32 mouse cellular contexts compared by ENCODE assay signal in the genomic region with DNA sequence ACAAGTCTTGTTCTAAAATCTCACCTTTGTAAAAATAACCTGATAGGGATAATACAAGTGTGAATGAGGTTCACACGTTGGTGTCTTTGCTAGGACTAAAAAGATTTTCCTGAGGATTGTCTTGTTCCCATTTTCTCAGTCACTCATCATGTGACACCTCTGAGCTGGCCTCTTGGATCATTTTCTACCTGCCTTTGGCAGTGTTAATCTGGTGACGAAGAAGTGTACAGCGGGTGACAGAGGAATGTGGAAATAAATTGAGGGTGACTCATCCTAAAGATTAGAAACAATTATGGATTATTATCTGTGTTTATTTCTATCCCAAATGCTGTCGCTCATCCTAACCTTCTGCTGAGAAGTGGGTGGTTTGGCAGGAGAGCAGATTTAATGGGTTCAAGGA. TPM values are rescaled to one million over a fixed set of nuclear protein-coding genes. Genes with fewer than 3 reads are reported as not detected.
A peak's percentile ranks its signal among the peaks of the same experiment; 100 is the strongest.
DNase-seq lines count a peak whose midpoint lies in the region; ATAC-seq lines count a peak whose summit lies in the region.
"Had no signal": no experiment of that assay in that cellular context is flagged by ENCODE, and none has a peak within 500 bp of the region (broad histone marks: within the 10 kb centered on the region; RNA-seq: fewer than 3 reads in every experiment).

No protein-coding gene starts in this region.

- no peak overlapping the region for H3K4me2 ChIP-seq in heart, embryonic 11.5 days
- no peak overlapping the region for H3K4me2 ChIP-seq in liver, embryonic 12.5 days
- H3K4me2 ChIP-seq in liver, embryonic 11.5 days, result no peak overlapping the region
- H3K4me2 ChIP-seq in hindbrain, embryonic 13.5 days, result no peak overlapping the region
- H3K4me2 ChIP-seq: embryonic facial prominence, embryonic 13.5 days; forebrain, embryonic 12.5 days; forebrain, embryonic 15.5 days; heart, embryonic 15.5 days; hindbrain, embryonic 14.5 days had no signal

- no peak overlapping the region for H3K9ac ChIP-seq in heart, embryonic 11.5 days (ENCODE audit: low read depth, low read length)
- H3K9ac ChIP-seq in liver, embryonic 12.5 days, result no peak overlapping the region
- no peak overlapping the region for H3K9ac ChIP-seq in liver, embryonic 11.5 days (ENCODE audit: low read depth, low read length)
- no peak overlapping the region for H3K9ac ChIP-seq in hindbrain, embryonic 13.5 days
- H3K9ac ChIP-seq: embryonic facial prominence, embryonic 13.5 days; forebrain, embryonic 12.5 days; forebrain, embryonic 15.5 days; heart, embryonic 15.5 days; hindbrain, embryonic 14.5 days had no signal

- H3K4me1 ChIP-seq in heart, embryonic 11.5 days (ENCODE audit: control insufficient read depth, insufficient read depth, low read length), result no peaks in the 10 kb centered on the region
- H3K4me1 ChIP-seq in liver, embryonic 12.5 days, result peaks cover 19% of the 10 kb centered on the region
- peaks cover 3% of the 10 kb centered on the region for H3K4me1 ChIP-seq in liver, embryonic 11.5 days (replicated peaks; ENCODE audit: control insufficient read depth, insufficient read depth, low read length)
- H3K4me1 ChIP-seq in hindbrain, embryonic 13.5 days (replicated peaks), result no peaks in the 10 kb centered on the region
- H3K4me1 ChIP-seq: embryonic facial prominence, embryonic 10.5 days; embryonic facial prominence, embryonic 13.5 days; forebrain, embryonic 12.5 days; forebrain, embryonic 15.5 days; heart, embryonic 15.5 days; hindbrain, embryonic 10.5 days had no signal

- 64% methylated on average over 4 of the region's 4 CpGs for WGBS in heart, embryonic 11.5 days (ENCODE audit: insufficient replicate concordance)
- 75% methylated on average over 4 of the region's 4 CpGs for WGBS in liver, embryonic 12.5 days (ENCODE audit: insufficient replicate concordance)
- 66% methylated on average over 4 of the region's 4 CpGs for WGBS in liver, embryonic 11.5 days
- WGBS in hindbrain, embryonic 13.5 days, result 84% methylated on average over 4 of the region's 4 CpGs

- no peaks in the 10 kb centered on the region for H3K9me3 ChIP-seq in heart, embryonic 11.5 days (replicated peaks; ENCODE audit: control insufficient read depth, low read length)
- no peaks in the 10 kb centered on the region for H3K9me3 ChIP-seq in liver, embryonic 12.5 days (replicated peaks)
- H3K9me3 ChIP-seq in liver, embryonic 11.5 days (ENCODE audit: control insufficient read depth, low read length), result no peaks in the 10 kb centered on the region
- H3K9me3 ChIP-seq in hindbrain, embryonic 13.5 days, result no peaks in the 10 kb centered on the region
- H3K9me3 ChIP-seq: embryonic facial prominence, embryonic 10.5 days; embryonic facial prominence, embryonic 13.5 days; forebrain, embryonic 12.5 days; forebrain, embryonic 15.5 days; G1E; heart, embryonic 15.5 days; hindbrain, embryonic 10.5 days had no signal

- H3K36me3 ChIP-seq in heart, embryonic 11.5 days (ENCODE audit: control insufficient read depth, insufficient read depth, low read length), result no peaks in the 10 kb centered on the region
- peaks cover 10% of the 10 kb centered on the region for H3K36me3 ChIP-seq in liver, embryonic 12.5 days
- H3K36me3 ChIP-seq in liver, embryonic 11.5 days (ENCODE audit: control insufficient read depth, insufficient read depth, low read length), result peaks cover 3% of the 10 kb centered on the region; the same call in 1 of the 2 replicates
- peaks cover 25% of the 10 kb centered on the region for H3K36me3 ChIP-seq in hindbrain, embryonic 13.5 days

- no peak for ATAC-seq in heart, embryonic 11.5 days (replicated peaks; ENCODE audit: insufficient number of reproducible peaks, low FRiP score, low TSS enrichment)
- ATAC-seq in liver, embryonic 12.5 days, result no peak
- no peak for ATAC-seq in liver, embryonic 11.5 days (replicated peaks; ENCODE audit: low FRiP score)
- no peak for ATAC-seq in hindbrain, embryonic 13.5 days (ENCODE audit: low FRiP score)
- ATAC-seq: activated CD4-positive, CD25-positive, alpha-beta regulatory T cell, adult 4 months; forebrain, embryonic 15.5 days; hindbrain, postnatal 0 days; inflammation-experienced regulatory T-cells, adult 6 months had no signal

- H3K27ac ChIP-seq in heart, embryonic 11.5 days (ENCODE audit: low read depth, low read length), result no peak overlapping the region
- H3K27ac ChIP-seq in liver, embryonic 12.5 days, result 0 out of 2 replicates have a peak overlapping the region, but pooled peaks have one; percentile 10
- no peak overlapping the region for H3K27ac ChIP-seq in liver, embryonic 11.5 days (ENCODE audit: low read depth, low read length)
- no peak overlapping the region for H3K27ac ChIP-seq in hindbrain, embryonic 13.5 days
- H3K27ac ChIP-seq: embryonic facial prominence, embryonic 10.5 days; embryonic facial prominence, embryonic 13.5 days; forebrain, embryonic 12.5 days; forebrain, embryonic 15.5 days; heart, embryonic 15.5 days; hindbrain, embryonic 10.5 days; hindbrain, embryonic 14.5 days; hindbrain, postnatal 0 days had no signal

- H3K4me3 ChIP-seq in heart, embryonic 11.5 days (ENCODE audit: low read depth, low read length), result no peak overlapping the region
- no peak overlapping the region for H3K4me3 ChIP-seq in liver, embryonic 12.5 days
- H3K4me3 ChIP-seq in liver, embryonic 11.5 days (ENCODE audit: low read depth, low read length), result no peak overlapping the region
- H3K4me3 ChIP-seq in hindbrain, embryonic 13.5 days, result no peak overlapping the region
- H3K4me3 ChIP-seq: embryonic facial prominence, embryonic 10.5 days; embryonic facial prominence, embryonic 13.5 days; erythroblast, embryonic 14.5 days; forebrain, embryonic 12.5 days; forebrain, embryonic 15.5 days; heart, embryonic 15.5 days; hindbrain, embryonic 10.5 days had no signal

- H3K27me3 ChIP-seq in heart, embryonic 11.5 days (ENCODE audit: control insufficient read depth, insufficient read depth, low read length), result no peaks in the 10 kb centered on the region
- H3K27me3 ChIP-seq in liver, embryonic 12.5 days (replicated peaks), result no peaks in the 10 kb centered on the region
- no peaks in the 10 kb centered on the region for H3K27me3 ChIP-seq in liver, embryonic 11.5 days (replicated peaks; ENCODE audit: control insufficient read depth, insufficient read depth, low read length)
- peaks cover 10% of the 10 kb centered on the region; the same call in 1 of the 2 replicates for H3K27me3 ChIP-seq in hindbrain, embryonic 13.5 days
- H3K27me3 ChIP-seq: CH12.LX; embryonic facial prominence, embryonic 13.5 days; forebrain, embryonic 12.5 days; forebrain, embryonic 15.5 days; heart, embryonic 15.5 days had no signal

- DNase-seq in heart, adult 11 months, result peak; percentile 45
- DNase-seq in liver, embryonic 11.5 days (ENCODE audit: low spot score), result no peak
- peak; percentile 22 for DNase-seq in brain, adult 2 months (ENCODE audit: low read depth, low spot score)
- no peak for DNase-seq in embryo, embryonic 11 days
- DNase-seq: adrenal gland, adult 8-10 months; adrenal gland, postnatal 25 days; cerebellum, adult 11 months; cerebellum, adult 2 months; cerebellum, adult 9-11 months; cerebellum, postnatal 25 days; gastrocnemius, postnatal 10 days; gastrocnemius, postnatal 36 days; heart, adult 18-20 months; heart, postnatal 10 days; heart, postnatal 36 days; kidney, adult 11 months had no signal

RNA-seq across cellular contexts. Expression of gene Ambra1, which starts 6.6 kb away (rescaled TPM):
- 12.1 and 12.9 TPM in 2 replicates for polyA plus RNA-seq in heart, embryonic 11.5 days (2014; fragmentation: Nextera tagmentation; extraction: Ambion mirVana)
- polyA plus RNA-seq in liver, embryonic 12.5 days (2016; fragmentation: Nextera tagmentation; extraction: Ambion mirVana), result 8.7 and 9.0 TPM in 2 replicates
- polyA plus RNA-seq in liver, embryonic 11.5 days (2014; fragmentation: Nextera tagmentation; extraction: Ambion mirVana), result 13.0 and 14.0 TPM in 2 replicates
- polyA plus RNA-seq in hindbrain, embryonic 13.5 days (2015; fragmentation: Nextera tagmentation; extraction: Ambion mirVana), result 21.8 and 24.4 TPM in 2 replicates

RNA-seq across cellular contexts. Expression of gene Harbi1, which starts 12.7 kb away (rescaled TPM):
- polyA plus RNA-seq in heart, embryonic 11.5 days (2014; fragmentation: Nextera tagmentation; extraction: Ambion mirVana), result 10.3 and 12.5 TPM in 2 replicates
- 8.4 and 10.6 TPM in 2 replicates for polyA plus RNA-seq in liver, embryonic 12.5 days (2016; fragmentation: Nextera tagmentation; extraction: Ambion mirVana)
- 16.3 TPM in 2 replicates for polyA plus RNA-seq in liver, embryonic 11.5 days (2014; fragmentation: Nextera tagmentation; extraction: Ambion mirVana)
- 20.8 and 24.3 TPM in 2 replicates for polyA plus RNA-seq in hindbrain, embryonic 13.5 days (2015; fragmentation: Nextera tagmentation; extraction: Ambion mirVana)

RNA-seq across cellular contexts. Expression of gene Atg13, which starts 13.0 kb away (rescaled TPM):
- 22.8 and 25.9 TPM in 2 replicates for polyA plus RNA-seq in heart, embryonic 11.5 days (2014; fragmentation: Nextera tagmentation; extraction: Ambion mirVana)
- polyA plus RNA-seq in liver, embryonic 12.5 days (2016; fragmentation: Nextera tagmentation; extraction: Ambion mirVana), result 12.8 and 14.7 TPM in 2 replicates
- 23.0 and 23.3 TPM in 2 replicates for polyA plus RNA-seq in liver, embryonic 11.5 days (2014; fragmentation: Nextera tagmentation; extraction: Ambion mirVana)
- polyA plus RNA-seq in hindbrain, embryonic 13.5 days (2015; fragmentation: Nextera tagmentation; extraction: Ambion mirVana), result 35.0 and 35.2 TPM in 2 replicates

Comparison
In these comparisons a context has a peak if more than half of its experiments do, and no peak if none do; other contexts are left out.
1. DNase-seq: peak in heart, adult 11 months (single experiment) and brain, adult 2 months (single experiment); none in liver, embryonic 11.5 days (single experiment) and embryo, embryonic 11 days (single experiment).